Mouse (Mus musculus): ENCODE measurements around the gene Fsip2. TPM values are rescaled to one million over a fixed set of nuclear protein-coding genes. Genes with fewer than 3 reads are reported as not detected.

The Fsip2 gene
- not detected in 2 replicates for polyA plus RNA-seq (2015; fragmentation: Nextera tagmentation; extraction: Ambion mirVana)

DNA sequence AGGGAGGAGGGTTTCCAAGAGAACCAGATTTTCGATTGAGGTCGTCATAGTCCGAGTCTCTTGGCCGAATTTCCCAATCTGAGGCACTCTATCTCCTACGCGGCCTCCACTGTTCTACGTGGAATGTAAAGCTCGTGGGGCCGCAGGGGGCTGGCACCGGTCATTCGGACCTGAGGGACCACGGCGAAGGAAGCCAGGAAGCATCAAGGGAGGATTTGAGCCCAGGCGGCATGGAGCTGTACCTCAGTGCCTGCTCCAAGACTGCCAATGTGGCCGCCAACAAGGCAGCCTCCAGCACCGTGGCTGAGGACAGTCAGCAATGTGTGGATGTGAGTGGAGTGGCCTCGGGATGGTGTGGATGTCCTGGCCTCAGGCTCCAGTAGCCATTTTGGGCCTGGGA lies at the start of gene Fsip2:
Gene Fsip2 (plus strand): TSS at position 163 of the 400 bp plus-strand sequence.
- Histone ChIP-seq H3K4me1 (replicated peaks) (no peaks in the 10 kb centered on the region), H3K9me3 (replicated peaks) (no peaks in the 10 kb centered on the region), H3K4me2 (no peak within 1 kb of the TSS), H3K4me3 (no peak within 1 kb of the TSS), H3K27me3 (no peaks in the 10 kb centered on the region), H3K27ac (no peak within 1 kb of the TSS), H3K36me3 (no peaks in the 10 kb centered on the region), H3K9ac (no peak within 1 kb of the TSS)
- ATAC-seq (replicated peaks; ENCODE audit: insufficient number of reproducible peaks, insufficient read depth, low FRiP score, low read depth) = no peak
- 85% methylated on average over 17 of the region's 17 CpGs for WGBS

DNA sequence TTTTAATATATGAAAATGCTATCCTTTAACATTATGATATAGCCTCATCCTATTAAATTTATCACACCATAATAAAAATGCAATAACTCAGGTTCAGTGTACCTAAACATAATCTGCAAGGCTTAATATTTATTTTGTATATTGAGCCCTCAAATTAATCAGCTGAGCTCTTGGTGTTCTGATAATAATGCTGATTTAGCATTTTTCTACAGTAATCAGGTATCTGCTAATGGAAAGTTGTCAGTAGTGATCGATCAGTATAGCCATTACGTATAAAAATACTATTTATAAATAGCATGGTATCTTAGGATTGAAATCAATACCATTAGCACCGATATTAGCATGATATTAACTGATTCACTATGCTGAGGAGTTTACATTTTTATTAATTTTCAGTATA lies 20.0 kb downstream of the Fsip2 start:
- no peak overlapping the region for H3K9ac ChIP-seq
- no peak for ATAC-seq (replicated peaks; ENCODE audit: insufficient number of reproducible peaks, insufficient read depth, low FRiP score, low read depth)
- H3K4me1 ChIP-seq (replicated peaks) = no peaks in the 10 kb centered on the region
- no peak overlapping the region for H3K4me2 ChIP-seq
- no peak overlapping the region for H3K4me3 ChIP-seq
- H3K36me3 ChIP-seq = no peaks in the 10 kb centered on the region
- WGBS = 81% methylated on average over 3 of the region's 3 CpGs
- no peaks in the 10 kb centered on the region for H3K27me3 ChIP-seq
- H3K9me3 ChIP-seq (replicated peaks) = no peaks in the 10 kb centered on the region
- no peak overlapping the region for H3K27ac ChIP-seq

DNA sequence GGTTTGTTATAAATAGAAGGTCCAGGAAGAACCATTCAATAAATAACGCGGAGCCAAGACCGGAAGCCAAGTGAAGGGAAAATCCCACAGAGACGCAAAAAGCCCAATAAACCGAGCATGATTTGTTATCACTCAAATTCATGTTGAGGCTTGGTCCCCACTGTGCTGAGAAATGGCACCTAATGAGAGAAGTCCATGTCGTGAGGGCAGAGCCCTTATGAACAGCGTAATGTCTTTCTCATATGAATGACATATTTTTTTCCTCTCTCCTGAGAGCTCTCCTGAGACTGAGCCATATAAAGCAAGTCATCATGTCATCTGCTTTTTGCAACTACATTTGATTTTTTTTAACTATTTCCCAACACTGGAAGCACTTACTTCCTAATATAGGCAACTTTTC lies 82.4 kb downstream of the Fsip2 start:
- Histone ChIP-seq H3K4me2 (no peak overlapping the region), H3K4me1 (replicated peaks) (no peaks in the 10 kb centered on the region), H3K4me3 (no peak overlapping the region), H3K36me3 (no peaks in the 10 kb centered on the region), H3K27ac (no peak overlapping the region), H3K9me3 (replicated peaks) (no peaks in the 10 kb centered on the region), H3K27me3 (no peaks in the 10 kb centered on the region), H3K9ac (no peak overlapping the region)
- ATAC-seq (replicated peaks; ENCODE audit: insufficient number of reproducible peaks, insufficient read depth, low FRiP score, low read depth) = no peak
- 63% methylated on average over 7 of the region's 7 CpGs for WGBS

DNA sequence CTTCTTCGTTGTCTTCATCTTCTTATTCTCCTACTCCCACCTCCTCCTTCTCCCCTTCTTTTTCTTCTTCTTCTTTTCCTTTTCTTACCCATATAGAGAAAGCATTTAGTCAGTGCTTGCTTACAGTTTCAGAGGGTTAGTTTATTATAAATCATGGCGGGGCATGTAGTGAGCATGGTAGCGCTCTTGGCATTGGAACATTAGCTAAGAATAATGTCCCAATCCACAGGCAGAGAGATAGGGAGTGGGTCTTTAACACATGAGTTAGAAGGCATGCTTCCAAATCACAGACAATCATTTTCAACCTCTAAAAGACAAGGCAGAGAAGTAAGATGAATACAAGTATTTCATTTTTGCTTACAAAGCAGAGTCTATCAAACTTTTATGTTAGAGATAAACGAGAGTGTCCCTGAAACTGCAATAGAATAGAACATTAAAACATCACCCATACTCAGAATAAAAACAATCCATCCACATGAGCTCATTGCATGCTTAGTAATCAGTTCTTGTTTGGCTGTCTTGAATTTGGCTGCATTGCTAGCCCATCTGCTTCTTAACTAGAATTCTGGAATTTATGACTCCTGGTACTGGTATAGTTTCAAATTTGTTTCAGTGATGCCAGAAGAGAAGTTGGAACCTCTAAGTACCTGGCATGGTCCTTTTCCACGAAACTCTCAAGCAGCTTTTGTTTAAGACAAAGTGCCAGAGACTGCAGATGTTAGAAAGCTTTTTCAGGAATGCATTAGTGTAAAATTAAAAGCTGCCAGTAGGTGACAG lies 109.7 kb downstream of the Fsip2 start:
- H3K4me1 ChIP-seq (replicated peaks) = no peaks in the 10 kb centered on the region
- 57% methylated on average over 5 of the region's 5 CpGs for WGBS
- H3K4me3 ChIP-seq = no peak overlapping the region
- no peak overlapping the region for H3K4me2 ChIP-seq
- no peak overlapping the region for H3K27ac ChIP-seq
- no peak for ATAC-seq (replicated peaks; ENCODE audit: insufficient number of reproducible peaks, insufficient read depth, low FRiP score, low read depth)
- no peaks in the 10 kb centered on the region for H3K36me3 ChIP-seq
- no peak overlapping the region for H3K9ac ChIP-seq
- H3K27me3 ChIP-seq = no peaks in the 10 kb centered on the region
- no peaks in the 10 kb centered on the region for H3K9me3 ChIP-seq (replicated peaks)

Data from heart, embryonic 15.5 days (tissue).